Mouse (Mus musculus): Measurements from ENCODE around the gene Neurod1. TPM values are rescaled to one million over a fixed set of nuclear protein-coding genes. Genes with fewer than 3 reads are reported as not detected.
A peak's percentile ranks its signal among the peaks of the same experiment; 100 is the strongest.

Gene Neurod1
- polyA plus RNA-seq, 1 experiment = 2.6 TPM

DNA sequence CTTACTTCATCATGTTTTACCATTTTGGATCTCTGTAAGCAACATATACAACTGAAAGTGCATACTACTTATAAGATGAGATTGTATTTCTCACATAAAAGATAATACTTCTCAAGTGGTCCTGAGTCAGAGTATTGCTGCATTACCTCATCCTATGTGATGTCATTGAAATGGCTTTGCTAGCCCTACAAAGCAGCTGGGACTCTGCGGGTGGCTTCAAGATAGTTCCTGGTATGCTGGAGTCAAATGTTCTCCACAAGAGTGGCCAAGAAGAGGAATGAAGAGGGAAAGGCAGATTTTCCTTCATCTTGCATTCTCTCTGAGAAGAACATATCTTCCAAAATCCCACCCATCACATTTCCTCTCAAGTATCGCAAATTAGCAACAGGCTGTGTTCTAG is 13.2 kb downstream of the Neurod1 start:
- Histone ChIP-seq H3K4me3 (ENCODE audit: low read depth, low read length) (no peak overlapping the region), H3K27me3 (ENCODE audit: control insufficient read depth, insufficient read depth, low read length) (no peaks in the 10 kb centered on the region), H3K27ac (ENCODE audit: insufficient read depth, low read depth, low read length) (no peak overlapping the region), H3K4me1 (ENCODE audit: control insufficient read depth, insufficient read depth, insufficient read length, low read length) (no peaks in the 10 kb centered on the region), H3K36me3 (ENCODE audit: control insufficient read depth, insufficient read depth, low read length) (no peaks in the 10 kb centered on the region)
- no peak for TF ChIP-seq CTCF (IDR thresholded peaks at IDR 0.05; ENCODE audit: extremely low read depth, insufficient read length, insufficient replicate concordance, low read depth, low read length)
- TF ChIP-seq POLR2A (IDR thresholded peaks at IDR 0.05; ENCODE audit: low read depth, low read length) = no peak
- 90% methylated on average over 2 of the region's 2 CpGs for WGBS

DNA sequence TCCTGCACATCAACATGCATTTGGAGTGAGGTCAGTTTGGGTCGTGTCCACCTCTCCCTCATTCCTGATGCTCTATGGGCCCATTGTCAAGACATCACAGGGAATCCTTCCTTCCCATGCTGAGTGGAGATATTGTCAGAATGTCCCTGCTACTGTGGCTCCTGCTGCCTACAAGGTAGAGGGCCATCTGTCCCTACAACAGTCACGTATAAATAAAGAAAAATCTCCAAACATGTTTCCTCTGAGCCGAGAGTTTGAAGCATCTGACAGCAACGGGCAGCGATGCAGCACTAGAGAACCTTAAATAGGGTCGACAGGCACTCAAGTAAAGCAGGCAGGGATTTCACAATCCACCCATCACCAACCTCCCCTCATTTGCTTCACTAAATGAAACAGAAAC is 13.6 kb downstream of the Neurod1 start:
- WGBS = 79% methylated on average over 6 of the region's 6 CpGs
- no peak overlapping the region for H3K27ac ChIP-seq (ENCODE audit: insufficient read depth, low read depth, low read length)
- TF ChIP-seq CTCF (IDR thresholded peaks at IDR 0.05; ENCODE audit: extremely low read depth, insufficient read length, insufficient replicate concordance, low read depth, low read length) (no peak), POLR2A (IDR thresholded peaks at IDR 0.05; ENCODE audit: low read depth, low read length) (no peak)
- no peaks in the 10 kb centered on the region for H3K36me3 ChIP-seq (ENCODE audit: control insufficient read depth, insufficient read depth, low read length)
- no peak overlapping the region for H3K4me3 ChIP-seq (ENCODE audit: low read depth, low read length)
- no peaks in the 10 kb centered on the region for H3K4me1 ChIP-seq (ENCODE audit: control insufficient read depth, insufficient read depth, insufficient read length, low read length)
- H3K27me3 ChIP-seq (ENCODE audit: control insufficient read depth, insufficient read depth, low read length) = no peaks in the 10 kb centered on the region

DNA sequence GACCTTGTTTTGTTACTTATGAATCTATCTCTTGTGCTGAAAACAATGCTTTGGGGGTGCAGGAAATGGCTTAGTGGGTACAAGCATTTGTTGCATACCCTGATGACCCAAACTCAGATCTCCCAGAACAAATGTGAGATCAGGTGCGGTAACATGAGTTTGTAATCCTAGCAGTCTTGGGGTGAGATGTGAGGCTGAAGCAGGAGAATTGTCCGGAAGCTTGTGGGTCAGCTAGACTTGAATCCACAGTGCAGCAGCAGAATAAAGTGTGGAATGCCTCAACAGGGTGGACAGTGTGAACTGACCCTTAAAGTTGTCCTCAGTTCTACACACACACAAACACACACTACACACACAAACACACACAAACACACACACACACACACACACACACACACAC is 14.3 kb downstream of the Neurod1 start:
- no peak for TF ChIP-seq CTCF (IDR thresholded peaks at IDR 0.05; ENCODE audit: extremely low read depth, insufficient read length, insufficient replicate concordance, low read depth, low read length)
- no peak for TF ChIP-seq POLR2A (IDR thresholded peaks at IDR 0.05; ENCODE audit: low read depth, low read length)
- H3K4me3 ChIP-seq (ENCODE audit: low read depth, low read length) = no peak overlapping the region
- H3K27me3 ChIP-seq (ENCODE audit: control insufficient read depth, insufficient read depth, low read length) = no peaks in the 10 kb centered on the region
- no peaks in the 10 kb centered on the region for H3K36me3 ChIP-seq (ENCODE audit: control insufficient read depth, insufficient read depth, low read length)
- 97% methylated on average over 2 of the region's 2 CpGs for WGBS
- H3K4me1 ChIP-seq (ENCODE audit: control insufficient read depth, insufficient read depth, insufficient read length, low read length) = no peaks in the 10 kb centered on the region
- no peak overlapping the region for H3K27ac ChIP-seq (ENCODE audit: insufficient read depth, low read depth, low read length)

DNA sequence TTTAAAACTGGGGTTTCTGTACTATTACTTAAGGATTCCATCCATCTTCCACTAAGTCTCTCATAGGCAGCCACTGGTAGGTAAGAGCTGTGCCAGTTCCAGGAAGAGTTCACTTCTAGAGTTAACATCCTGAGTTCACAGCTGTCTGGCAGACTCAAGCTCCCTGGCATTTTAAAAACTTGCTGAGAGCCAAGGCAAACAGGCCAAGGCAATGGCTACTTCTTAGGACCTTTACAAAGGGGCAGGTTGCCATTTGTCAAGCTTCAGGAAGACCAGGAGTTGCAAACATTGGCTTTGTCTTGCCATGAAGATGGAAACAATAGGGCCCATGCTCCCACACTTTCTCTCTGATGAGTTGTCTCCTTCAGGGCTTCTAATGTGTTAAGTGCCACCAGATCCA is 26.5 kb downstream of the Neurod1 start:
- peaks cover 7% of the 10 kb centered on the region for H3K27me3 ChIP-seq (ENCODE audit: control insufficient read depth, insufficient read depth, low read length)
- no peak for TF ChIP-seq POLR2A (IDR thresholded peaks at IDR 0.05; ENCODE audit: low read depth, low read length)
- TF ChIP-seq CTCF (IDR thresholded peaks at IDR 0.05; ENCODE audit: extremely low read depth, insufficient read length, insufficient replicate concordance, low read depth, low read length) = no peak

DNA sequence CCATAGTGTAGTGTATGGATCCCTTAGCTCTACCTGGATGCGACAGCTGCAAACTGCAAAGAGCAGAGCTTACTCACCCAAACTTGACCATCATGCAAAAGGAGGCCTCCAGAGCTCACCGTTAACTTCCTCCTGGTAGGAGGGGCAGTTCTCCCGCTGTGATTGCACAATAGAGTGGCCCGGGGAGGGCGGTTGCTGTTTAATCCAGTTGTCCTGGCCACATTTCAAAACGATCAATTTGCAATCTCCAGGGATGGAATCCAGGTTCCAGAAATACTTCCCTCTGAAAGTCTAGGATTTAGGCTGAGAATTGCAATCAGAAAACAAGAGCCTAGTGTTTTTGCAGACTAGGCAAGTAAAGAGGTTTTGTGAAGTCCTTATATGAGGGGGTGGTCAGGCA is 26.9 kb downstream of the Neurod1 start:
- peaks cover 7% of the 10 kb centered on the region for H3K27me3 ChIP-seq (ENCODE audit: control insufficient read depth, insufficient read depth, low read length)
- no peaks in the 10 kb centered on the region for H3K36me3 ChIP-seq (ENCODE audit: control insufficient read depth, insufficient read depth, low read length)
- H3K4me1 ChIP-seq (ENCODE audit: control insufficient read depth, insufficient read depth, insufficient read length, low read length) = 0 out of 2 replicates have a peak, but pooled peaks cover 2% of the 10 kb centered on the region
- no peak overlapping the region for H3K27ac ChIP-seq (ENCODE audit: insufficient read depth, low read depth, low read length)
- H3K4me3 ChIP-seq (ENCODE audit: low read depth, low read length) = no peak overlapping the region
- no peak for TF ChIP-seq POLR2A (IDR thresholded peaks at IDR 0.05; ENCODE audit: low read depth, low read length)
- no peak for TF ChIP-seq CTCF (IDR thresholded peaks at IDR 0.05; ENCODE audit: extremely low read depth, insufficient read length, insufficient replicate concordance, low read depth, low read length)
- 10% methylated on average over 6 of the region's 6 CpGs for WGBS

More for the DNA sequence above, 26.5 kb downstream of the Neurod1 start:
- Histone ChIP-seq H3K4me1 (ENCODE audit: control insufficient read depth, insufficient read depth, insufficient read length, low read length) (0 out of 2 replicates have a peak, but pooled peaks cover 2% of the 10 kb centered on the region), H3K4me3 (ENCODE audit: low read depth, low read length) (no peak overlapping the region), H3K36me3 (ENCODE audit: control insufficient read depth, insufficient read depth, low read length) (no peaks in the 10 kb centered on the region), H3K27ac (ENCODE audit: insufficient read depth, low read depth, low read length) (no peak overlapping the region)

DNA sequence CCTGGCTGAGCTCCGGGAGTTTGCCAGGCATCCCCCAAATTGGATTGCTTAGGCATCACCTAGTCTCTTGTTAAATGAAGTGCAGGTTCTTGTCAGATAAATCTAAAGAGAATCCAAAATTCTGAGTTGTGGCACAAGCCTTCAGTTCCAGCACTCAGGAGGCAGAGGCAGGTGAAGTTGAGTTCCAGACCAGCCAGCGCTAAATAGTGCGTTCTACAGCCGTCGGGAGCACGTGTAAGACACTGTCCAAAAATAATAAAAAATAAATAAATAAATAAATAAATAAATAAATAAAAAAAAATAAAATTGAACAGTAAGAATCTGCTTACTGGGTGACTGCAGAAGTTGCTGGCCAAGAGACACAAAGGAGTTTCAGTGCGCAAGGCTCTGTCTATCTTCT is 27.4 kb downstream of the Neurod1 start:
- 23% methylated on average over 7 of the region's 7 CpGs for WGBS
- 0 out of 2 replicates have a peak overlapping the region, but pooled peaks have one; percentile 57 for H3K4me3 ChIP-seq (ENCODE audit: low read depth, low read length)

DNA sequence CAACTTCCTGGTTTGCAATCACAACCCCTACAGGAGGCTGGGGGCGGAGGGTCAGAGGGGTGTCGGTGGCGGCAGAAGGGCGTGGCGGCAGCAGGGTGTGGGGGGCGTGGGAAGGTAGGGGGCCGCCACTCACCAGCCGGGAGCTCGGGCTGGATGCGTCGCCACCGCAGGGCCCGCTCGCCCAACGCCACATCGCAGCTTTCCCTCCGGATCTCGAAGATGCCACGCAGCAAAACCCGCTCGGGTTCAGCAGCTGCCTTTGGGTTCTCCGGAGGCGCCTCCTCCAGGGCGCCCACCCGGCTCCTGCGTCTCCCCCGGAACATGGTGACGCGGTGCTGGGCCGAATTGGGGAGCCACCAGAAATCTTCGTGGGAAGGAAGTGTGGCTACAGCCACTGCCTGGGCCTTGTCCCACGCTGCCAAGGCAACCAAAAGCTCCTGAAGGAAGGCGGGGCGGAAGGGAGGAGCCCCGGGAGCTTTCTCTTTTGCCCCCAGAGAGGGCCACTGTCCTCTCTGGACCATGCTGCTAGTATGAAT is 27.9 kb downstream of the Neurod1 start:
- Histone ChIP-seq H3K36me3 (ENCODE audit: control insufficient read depth, insufficient read depth, low read length) (no peaks in the 10 kb centered on the region), H3K4me3 (ENCODE audit: low read depth, low read length) (peak overlapping the region; percentile 57)

More for the DNA sequence above, 27.4 kb downstream of the Neurod1 start:
- Histone ChIP-seq H3K4me1 (ENCODE audit: control insufficient read depth, insufficient read depth, insufficient read length, low read length) (0 out of 2 replicates have a peak, but pooled peaks cover 2% of the 10 kb centered on the region), H3K27me3 (ENCODE audit: control insufficient read depth, insufficient read depth, low read length) (peaks cover 7% of the 10 kb centered on the region), H3K36me3 (ENCODE audit: control insufficient read depth, insufficient read depth, low read length) (no peaks in the 10 kb centered on the region), H3K27ac (ENCODE audit: insufficient read depth, low read depth, low read length) (no peak overlapping the region)
- TF ChIP-seq POLR2A (IDR thresholded peaks at IDR 0.05; ENCODE audit: low read depth, low read length) (no peak), CTCF (IDR thresholded peaks at IDR 0.05; ENCODE audit: extremely low read depth, insufficient read length, insufficient replicate concordance, low read depth, low read length) (no peak)

More for the DNA sequence above, 27.9 kb downstream of the Neurod1 start:
- 0 out of 2 replicates have a peak, but pooled peaks cover 2% of the 10 kb centered on the region for H3K4me1 ChIP-seq (ENCODE audit: control insufficient read depth, insufficient read depth, insufficient read length, low read length)
- TF ChIP-seq POLR2A (IDR thresholded peaks at IDR 0.05; ENCODE audit: low read depth, low read length) = no peak
- no peak for TF ChIP-seq CTCF (IDR thresholded peaks at IDR 0.05; ENCODE audit: extremely low read depth, insufficient read length, insufficient replicate concordance, low read depth, low read length)
- peaks cover 7% of the 10 kb centered on the region for H3K27me3 ChIP-seq (ENCODE audit: control insufficient read depth, insufficient read depth, low read length)
- H3K27ac ChIP-seq (ENCODE audit: insufficient read depth, low read depth, low read length) = no peak overlapping the region
- WGBS = 1% methylated on average over 35 of the region's 35 CpGs

Measured in small intestine, adult 2 months (tissue).